Mouse (Mus musculus) skeletal muscle tissue, adult 2 months (tissue): ENCODE data around the gene Lmln.
"Not testable (repeated sequence)": the region's sequence is repeated elsewhere in the genome, so short reads cannot be mapped to it uniquely, and the experiment has no call there.

Experiments
- DNase-seq: peaks from one replicate; pipeline ENCODE4 v3.0.0-alpha.2; 2012; ENCODE audit warnings: low read depth, low spot score

Gene Lmln

GRCm38 (mm10) chr16:33056786-33057185 is 5.5 kb upstream of the Lmln start:
- DNase-seq = no peak

GRCm38 (mm10) chr16:33058033-33058432 is 4.3 kb upstream of the Lmln start:
- no peak for DNase-seq

GRCm38 (mm10) chr16:33058656-33059055 is 3.7 kb upstream of the Lmln start:
- DNase-seq = not testable (repeated sequence)

GRCm38 (mm10) chr16:33059471-33059870 is 2.9 kb upstream of the Lmln start:
- DNase-seq = no peak

GRCm38 (mm10) chr16:33060926-33061325 is 1.4 kb upstream of the Lmln start:
- DNase-seq = no peak

GRCm38 (mm10) chr16:33061400-33061799 is 921 bp upstream of the Lmln start:
- DNase-seq = no peak

GRCm38 (mm10) chr16:33062682-33063131 is 386 bp downstream of the Lmln start:
- peak; percentile 25 for DNase-seq

- DNase-seq = no peak
These were observed 946 bp downstream of the Lmln start for GRCm38 (mm10) chr16:33063267-33063666.

GRCm38 (mm10) chr16:33064636-33065035 is 2.3 kb downstream of the Lmln start:
- DNase-seq = no peak

- no peak for DNase-seq
These were observed 8.6 kb downstream of the Lmln start for GRCm38 (mm10) chr16:33070928-33071327.

- no peak for DNase-seq
These were observed 10.7 kb downstream of the Lmln start for GRCm38 (mm10) chr16:33072871-33073557.

GRCm38 (mm10) chr16:33074967-33075366 is 12.6 kb downstream of the Lmln start:
- no peak for DNase-seq

- DNase-seq = no peak
These were observed 13.8 kb downstream of the Lmln start for GRCm38 (mm10) chr16:33076078-33076477.

- no peak for DNase-seq
These were observed 14.8 kb downstream of the Lmln start for GRCm38 (mm10) chr16:33077069-33077627.

GRCm38 (mm10) chr16:33080063-33080462 is 17.7 kb downstream of the Lmln start:
- no peak for DNase-seq

GRCm38 (mm10) chr16:33082951-33083350 is 20.6 kb downstream of the Lmln start:
- DNase-seq = no peak

- DNase-seq = no peak
These were observed 21.7 kb downstream of the Lmln start for GRCm38 (mm10) chr16:33083996-33084395.

GRCm38 (mm10) chr16:33085666-33086065 is 23.3 kb downstream of the Lmln start:
- DNase-seq = no peak

GRCm38 (mm10) chr16:33113726-33114125 is 51.4 kb downstream of the Lmln start:
- no peak for DNase-seq

GRCm38 (mm10) chr16:33123373-33123772 is 61.1 kb downstream of the Lmln start:
- DNase-seq = no peak

- no peak for DNase-seq
These were observed 61.9 kb downstream of the Lmln start for GRCm38 (mm10) chr16:33123938-33124820.

GRCm38 (mm10) chr16:33127052-33127451 is 64.7 kb downstream of the Lmln start:
- DNase-seq = peak; percentile 9
